Mouse (Mus musculus) inflammation-experienced regulatory T-cells, adult 16 weeks (primary cell): ENCODE results near the gene Rnf150. TPM values are rescaled to one million over a fixed set of nuclear protein-coding genes. Genes with fewer than 3 reads are reported as not detected.

ENCODE experiments used
- polyA plus RNA-seq: library from polyadenylated mRNA; unstranded; fragments of 100-300 nt; shearing (Covaris generic); gene quantifications from one replicate; pipeline ENCODE4 v1.2.1, GENCODE M21; 2017

Rnf150 gene
- not detected for polyA plus RNA-seq

GRCm38 (mm10) chr8:82863041-82863744 lies at the start of gene Rnf150:
Gene Rnf150 (plus strand): TSS chr8:82863356.

Other genes with a start within 250 kb of the Rnf150 start
- gene Zfp330, start 89.2 kb upstream of the Rnf150 start, polyA plus RNA-seq: 84.4 TPM